ENCODE assay signal across 10 mouse cellular contexts in the genomic region with DNA sequence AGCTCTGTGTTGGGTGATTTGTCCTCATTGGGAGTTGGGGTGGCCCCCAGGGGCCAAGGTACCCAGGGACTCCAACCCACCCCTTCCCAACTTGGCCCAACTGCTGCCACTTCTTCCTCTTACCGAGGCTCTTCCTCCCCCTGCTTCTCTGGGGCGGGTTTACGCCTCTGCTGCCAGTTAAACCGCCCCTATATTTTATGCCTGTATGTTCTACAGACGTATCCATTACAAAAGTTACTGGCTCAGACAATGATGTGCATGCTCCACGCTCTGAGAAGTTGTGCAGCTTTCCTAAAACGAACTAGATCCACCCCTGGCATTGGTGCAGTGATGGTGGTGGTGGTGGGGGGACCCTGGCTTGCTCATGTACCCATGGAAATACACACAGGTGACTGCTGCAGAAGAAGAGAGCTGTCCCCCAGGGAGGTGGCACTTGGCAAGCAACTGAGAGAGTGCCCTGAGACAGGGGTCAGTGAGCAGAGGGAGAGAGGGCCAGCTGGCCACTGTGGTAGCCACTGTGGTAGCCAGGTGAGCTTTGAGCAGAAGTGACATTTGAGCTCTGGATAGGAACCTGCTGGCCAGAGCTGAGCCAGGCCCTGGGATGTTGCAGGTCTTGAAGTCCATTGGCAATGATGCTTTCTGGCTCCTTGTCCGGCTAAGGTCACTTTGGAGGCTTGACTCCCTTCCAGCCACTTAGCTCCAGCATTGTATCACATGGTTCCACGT. TPM values are rescaled to one million over a fixed set of nuclear protein-coding genes. Genes with fewer than 3 reads are reported as not detected.
DNase-seq lines count a peak whose midpoint lies in the region; ATAC-seq and TF ChIP-seq lines count a peak whose summit lies in the region.
"Had no signal": no experiment of that assay in that cellular context is flagged by ENCODE, and none has a peak within 500 bp of the region (broad histone marks: within the 10 kb centered on the region; RNA-seq: fewer than 3 reads in every experiment).

No protein-coding gene starts in this region.

- peak overlapping the region; percentile 63; the same call in 1 of the 2 replicates for H3K27ac ChIP-seq in neural tube, embryonic 14.5 days (ENCODE audit: low read depth, low read length)
- no peak overlapping the region for H3K27ac ChIP-seq in thymus, adult 2 months (ENCODE audit: control insufficient read depth, insufficient read depth, low read length)

- no peak overlapping the region for H3K4me2 ChIP-seq in neural tube, embryonic 14.5 days (ENCODE audit: low read depth, low read length)

- H3K4me1 ChIP-seq in neural tube, embryonic 14.5 days (ENCODE audit: control insufficient read depth, insufficient read depth, low read length): peaks cover 28% of the 10 kb centered on the region
- H3K4me1 ChIP-seq in thymus, adult 2 months (replicated peaks; ENCODE audit: control insufficient read depth, insufficient read depth, low read length): no peaks in the 10 kb centered on the region

- no peaks in the 10 kb centered on the region for H3K9me3 ChIP-seq in neural tube, embryonic 14.5 days (ENCODE audit: control insufficient read depth, low read length)

- no peak overlapping the region for H3K4me3 ChIP-seq in neural tube, embryonic 14.5 days (ENCODE audit: low read depth, low read length)
- H3K4me3 ChIP-seq in thymus, adult 2 months (ENCODE audit: control insufficient read depth, insufficient read depth, low read length): no peak overlapping the region

- TF ChIP-seq POLR2A in thymus, adult 2 months (IDR thresholded peaks at IDR 0.05; ENCODE audit: control insufficient read depth, extremely low read depth, insufficient read depth, low read length, poor library complexity): no peak

- WGBS in neural tube, embryonic 14.5 days: 67% methylated on average over 9 of the region's 9 CpGs
- WGBS in thymus, adult 2 months: 45% methylated on average over 9 of the region's 9 CpGs

- H3K9ac ChIP-seq in neural tube, embryonic 14.5 days (replicated peaks; ENCODE audit: low read depth, low read length): no peak overlapping the region

- DNase-seq in cerebellum, adult 9-11 months: peak; percentile 75
- peak; percentile 75 for DNase-seq in kidney, adult 18-20 months
- DNase-seq in kidney, postnatal 10 days: no peak
- peak; percentile 78 to 85 for DNase-seq in kidney, adult 8-10 months
- DNase-seq in ovary, postnatal 10 days (ENCODE audit: low spot score): no peak
- DNase-seq in thymus, adult 2 months: no peak
- DNase-seq: thymus, postnatal 4 days had no signal

- H3K36me3 ChIP-seq in neural tube, embryonic 14.5 days (ENCODE audit: control insufficient read depth, insufficient read depth, low read length): no peaks in the 10 kb centered on the region
- H3K36me3 ChIP-seq in thymus, adult 2 months (ENCODE audit: control insufficient read depth, insufficient read depth, low read length): no peaks in the 10 kb centered on the region

- no peak for TF ChIP-seq CTCF in thymus, adult 2 months (IDR thresholded peaks at IDR 0.05; ENCODE audit: borderline replicate concordance, control insufficient read depth, extremely low read depth, insufficient read depth, low read length, poor library complexity)

- ATAC-seq in cerebellum, adult (ENCODE audit: insufficient number of reproducible peaks, low FRiP score, low TSS enrichment): no peak
- ATAC-seq in neural tube, embryonic 14.5 days (ENCODE audit: low read depth): no peak
- ATAC-seq: intestine, embryonic 16.5 days had no signal

- no peaks in the 10 kb centered on the region for H3K27me3 ChIP-seq in neural tube, embryonic 14.5 days (ENCODE audit: control insufficient read depth, insufficient read depth, low read length)
- no peaks in the 10 kb centered on the region for H3K27me3 ChIP-seq in thymus, adult 2 months (ENCODE audit: control insufficient read depth, insufficient read depth, low read length)

RNA-seq across cellular contexts. Expression of a gene that starts 18.2 kb away (rescaled TPM):
- polyA plus RNA-seq in neural tube, embryonic 14.5 days (2014; fragmentation: Nextera tagmentation; extraction: Ambion mirVana): 56.7 and 73.4 TPM in 2 replicates
- polyA plus RNA-seq in thymus, adult 2 months (2012; rRNA removed): 60.3 and 61.4 TPM in 2 replicates

Comparison
In these comparisons a context has a peak if more than half of its experiments do, and no peak if none do; other contexts are left out.
1. DNase-seq: peak in cerebellum, adult 9-11 months (single experiment), kidney, adult 18-20 months (single experiment) and kidney, adult 8-10 months (2 of 2); none in kidney, postnatal 10 days (single experiment), ovary, postnatal 10 days (single experiment) and thymus, adult 2 months (single experiment).